Mouse (Mus musculus) embryonic facial prominence, embryonic 14.5 days (tissue): ENCODE data around the gene Gab1. TPM values are rescaled to one million over a fixed set of nuclear protein-coding genes. Genes with fewer than 3 reads are reported as not detected.

ENCODE experiments used
- ATAC-seq: fragments of 200-750 bp; cut with Nextera tagmentation; 2 replicates; pipeline ENCODE4 v1.8.0; 2017; ENCODE audit warnings: low read depth, moderate number of reproducible peaks, moderate TSS enrichment
- DNase-seq: peaks from one replicate; pipeline ENCODE4 v3.0.0-alpha.2; 2015; ENCODE audit warnings: low spot score
- H3K27ac ChIP-seq: fragments of 300-500 bp; sonication (generic); replicated peaks from 2 replicates; pipeline ENCODE4 v1.5.1; 2014; ENCODE audit warnings: low read depth, mild to moderate bottlenecking, low read length, moderate library complexity
- H3K27me3 ChIP-seq: fragments of 300-500 bp; sonication (generic); replicated peaks from 2 replicates; pipeline ENCODE4 v1.6.1; 2014; ENCODE audit warnings: low read length; ENCODE audit not compliant: control insufficient read depth, insufficient read depth
- H3K36me3 ChIP-seq: fragments of 300-500 bp; sonication (generic); 2 replicates; pipeline ENCODE4 v1.6.1; 2014; ENCODE audit warnings: low read length, mixed read lengths; ENCODE audit not compliant: control insufficient read depth, insufficient read depth
- H3K4me1 ChIP-seq: fragments of 300-500 bp; sonication (generic); 2 replicates; pipeline ENCODE4 v1.6.1; 2014; ENCODE audit warnings: antibody characterized with exemption, low read length; ENCODE audit not compliant: control insufficient read depth, insufficient read depth
- H3K4me2 ChIP-seq: fragments of 300-500 bp; sonication (generic); 2 replicates; pipeline ENCODE4 v1.6.1; 2014; ENCODE audit warnings: low read depth, mild to moderate bottlenecking, low read length, moderate library complexity, mixed read lengths
- H3K4me3 ChIP-seq: fragments of 300-500 bp; sonication (generic); 2 replicates; pipeline ENCODE4 v1.5.1; 2014; ENCODE audit warnings: low read depth, mild to moderate bottlenecking, low read length
- H3K9ac ChIP-seq: fragments of 300-500 bp; sonication (generic); 2 replicates; pipeline ENCODE4 v1.6.1; 2014; ENCODE audit warnings: low read depth, mild to moderate bottlenecking, low read length, moderate library complexity, mixed read lengths
- H3K9me3 ChIP-seq: fragments of 300-500 bp; sonication (generic); 2 replicates; pipeline ENCODE4 v1.6.1; 2016; ENCODE audit warnings: low read length; ENCODE audit not compliant: control insufficient read depth
- WGBS: fragments of 180-500 bp; shearing (Covaris S2); extraction: QIAGEN DNeasy Blood & Tissue Kit; methylation state at CpG from one replicate; pipeline ENCODE4 v1.1.7; 2014; 5-methylcytosine and 5-hydroxymethylcytosine counted together
- polyA plus RNA-seq: library from polyadenylated mRNA; unstranded; fragments of >200 nt; fragmentation: Nextera tagmentation; extraction: Ambion mirVana; gene quantifications from 2 replicates; pipeline ENCODE4 v1.2.1, GENCODE M21; 2014

The Gab1 gene
- polyA plus RNA-seq, 1 experiment from 2014 or later, result 30.3 TPM

GRCm38 (mm10) chr8:80878801-80879425 lies 1.4 kb downstream of the Gab1 start:
- Histone ChIP-seq H3K27ac (peak overlapping the region; percentile 99), H3K9me3 (no peaks in the 10 kb centered on the region), H3K9ac (peak overlapping the region; percentile 92), H3K36me3 (no peaks in the 10 kb centered on the region), H3K4me2 (peak overlapping the region; percentile 79), H3K27me3 (no peaks in the 10 kb centered on the region), H3K4me3 (peak overlapping the region; percentile 93), H3K4me1 (0 out of 2 replicates have a peak, but pooled peaks cover 3% of the 10 kb centered on the region)
- DNase-seq (peak; percentile 81), ATAC-seq (no peak)
- WGBS, result under 1% methylated on average over 26 of the region's 26 CpGs

GRCm38 (mm10) chr8:80878146-80878545 lies 2.2 kb downstream of the Gab1 start:
- peak overlapping the region; percentile 92 for H3K9ac ChIP-seq
- H3K4me3 ChIP-seq, result peak overlapping the region; percentile 93
- H3K9me3 ChIP-seq, result no peaks in the 10 kb centered on the region
- no peak for ATAC-seq
- H3K4me1 ChIP-seq, result peaks cover 5% of the 10 kb centered on the region; the same call in 1 of the 2 replicates
- peak overlapping the region; percentile 79 for H3K4me2 ChIP-seq
- DNase-seq, result no peak
- H3K36me3 ChIP-seq, result no peaks in the 10 kb centered on the region
- H3K27me3 ChIP-seq, result no peaks in the 10 kb centered on the region
- 21% methylated on average over 9 of the region's 9 CpGs for whole genome bisulfite sequencing
- no peak overlapping the region for H3K27ac ChIP-seq

- ATAC-seq (no peak), DNase-seq (no peak)
- 0 out of 2 replicates have a peak, but pooled peaks cover 4% of the 10 kb centered on the region for H3K36me3 ChIP-seq
- WGBS, result 94% methylated on average over 6 of the region's 6 CpGs
- no peak overlapping the region for H3K27ac ChIP-seq
- no peak overlapping the region for H3K9ac ChIP-seq
- H3K4me1 ChIP-seq, result peaks cover 21% of the 10 kb centered on the region
- H3K27me3 ChIP-seq, result no peaks in the 10 kb centered on the region
- H3K4me3 ChIP-seq, result no peak overlapping the region
- no peak overlapping the region for H3K4me2 ChIP-seq
- H3K9me3 ChIP-seq, result no peaks in the 10 kb centered on the region
These were observed 4.8 kb downstream of the Gab1 start for GRCm38 (mm10) chr8:80875537-80875936.

- DNase-seq, result no peak
- ATAC-seq, result no peak
- 53% methylated on average over 10 of the region's 10 CpGs for WGBS
- 0 out of 2 replicates have a peak, but pooled peaks cover 4% of the 10 kb centered on the region for H3K36me3 ChIP-seq
- peaks cover 36% of the 10 kb centered on the region for H3K4me1 ChIP-seq
- H3K27ac ChIP-seq, result no peak overlapping the region
- no peak overlapping the region for H3K4me3 ChIP-seq
- no peaks in the 10 kb centered on the region for H3K9me3 ChIP-seq
- no peaks in the 10 kb centered on the region for H3K27me3 ChIP-seq
- H3K9ac ChIP-seq, result 0 out of 2 replicates have a peak overlapping the region, but pooled peaks have one; percentile 28
- H3K4me2 ChIP-seq, result no peak overlapping the region
These were observed 6.4 kb downstream of the Gab1 start for GRCm38 (mm10) chr8:80873723-80874427.

- H3K27ac ChIP-seq, result no peak overlapping the region
- H3K9me3 ChIP-seq, result no peaks in the 10 kb centered on the region
- 0 out of 2 replicates have a peak, but pooled peaks cover 7% of the 10 kb centered on the region for H3K36me3 ChIP-seq
- no peak overlapping the region for H3K4me2 ChIP-seq
- H3K27me3 ChIP-seq, result no peaks in the 10 kb centered on the region
- ATAC-seq, result no peak
- WGBS, result 61% methylated on average over 4 of the region's 4 CpGs
- DNase-seq, result no peak
- H3K4me1 ChIP-seq, result peaks cover 41% of the 10 kb centered on the region
- no peak overlapping the region; the same call in 1 of the 2 replicates for H3K9ac ChIP-seq
- no peak overlapping the region for H3K4me3 ChIP-seq
These were observed 7.6 kb downstream of the Gab1 start for GRCm38 (mm10) chr8:80872688-80873087.

GRCm38 (mm10) chr8:80871400-80871799 lies 8.9 kb downstream of the Gab1 start:
- no peaks in the 10 kb centered on the region for H3K9me3 ChIP-seq
- ATAC-seq, result no peak
- H3K4me1 ChIP-seq, result peaks cover 47% of the 10 kb centered on the region
- 83% methylated on average over 6 of the region's 6 CpGs for WGBS
- no peaks in the 10 kb centered on the region for H3K27me3 ChIP-seq
- no peak overlapping the region for H3K4me3 ChIP-seq
- H3K27ac ChIP-seq, result no peak overlapping the region
- DNase-seq, result no peak
- 0 out of 2 replicates have a peak, but pooled peaks cover 7% of the 10 kb centered on the region for H3K36me3 ChIP-seq
- H3K4me2 ChIP-seq, result no peak overlapping the region
- no peak overlapping the region for H3K9ac ChIP-seq

GRCm38 (mm10) chr8:80870535-80871204 lies 9.6 kb downstream of the Gab1 start:
- H3K4me2 ChIP-seq, result no peak overlapping the region
- 72% methylated on average over 9 of the region's 9 CpGs for WGBS
- no peaks in the 10 kb centered on the region for H3K27me3 ChIP-seq
- ATAC-seq (0 out of 2 replicates have a peak, but pooled peaks have one; percentile 20), DNase-seq (no peak)
- H3K36me3 ChIP-seq, result 0 out of 2 replicates have a peak, but pooled peaks cover 7% of the 10 kb centered on the region
- peaks cover 47% of the 10 kb centered on the region for H3K4me1 ChIP-seq
- peak overlapping the region; percentile 59 for H3K27ac ChIP-seq
- no peaks in the 10 kb centered on the region for H3K9me3 ChIP-seq
- H3K9ac ChIP-seq, result peak overlapping the region; percentile 38
- no peak overlapping the region for H3K4me3 ChIP-seq

- peak; percentile 38; the same call in 1 of the 2 replicates for ATAC-seq
- H3K9me3 ChIP-seq, result no peaks in the 10 kb centered on the region
- 60% methylated on average over 11 of the region's 11 CpGs for WGBS
- 0 out of 2 replicates have a peak, but pooled peaks cover 8% of the 10 kb centered on the region for H3K36me3 ChIP-seq
- H3K4me2 ChIP-seq, result no peak overlapping the region
- peak; percentile 66 for DNase-seq
- H3K27me3 ChIP-seq, result no peaks in the 10 kb centered on the region
- peaks cover 47% of the 10 kb centered on the region for H3K4me1 ChIP-seq
- peak overlapping the region; percentile 59 for H3K27ac ChIP-seq
- peak overlapping the region; percentile 38; the same call in 1 of the 2 replicates for H3K9ac ChIP-seq
- no peak overlapping the region for H3K4me3 ChIP-seq
These were observed 10.4 kb downstream of the Gab1 start for GRCm38 (mm10) chr8:80869881-80870328.
